Mouse (Mus musculus): Measurements from ENCODE around the gene Gm13695. TPM values are rescaled to one million over a fixed set of nuclear protein-coding genes. Genes with fewer than 3 reads are reported as not detected.
"Not testable (repeated sequence)": the region's sequence is repeated elsewhere in the genome, so short reads cannot be mapped to it uniquely, and the experiment has no call there.

Gm13695 gene
- total and polyA plus RNA-seq, 2 experiments from 2014 or later: not detected

DNA sequence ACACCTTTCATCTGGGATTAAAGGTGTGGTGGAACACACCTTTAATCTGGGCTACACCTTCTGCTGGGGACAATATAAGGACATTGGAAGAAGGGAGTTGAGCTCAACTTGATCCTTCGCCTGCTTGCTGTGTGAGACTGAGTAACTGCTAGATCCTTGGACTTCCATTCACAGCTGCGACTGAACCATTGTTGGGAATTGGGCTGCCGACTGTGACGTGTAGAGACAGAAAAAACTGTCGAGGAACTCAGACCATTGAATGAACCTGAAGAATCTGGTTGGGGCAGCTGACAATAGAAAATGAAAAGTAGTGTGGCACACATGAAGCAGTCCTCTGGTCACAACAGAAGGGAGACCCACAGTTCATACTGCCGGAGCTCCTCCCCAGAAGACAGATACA, 11.5 kb downstream of the Gm13695 start, which contains the start of gene Gm13694:
Gm13694 (plus strand) TSS at position 301 of the 400 bp plus-strand sequence.
- H3K4me2 ChIP-seq (ENCODE audit: low read depth, low read length); H3K36me3 ChIP-seq (replicated peaks; ENCODE audit: control insufficient read depth, insufficient read depth, low read length); ATAC-seq (ENCODE audit: insufficient read depth, low read depth); DNase-seq (ENCODE audit: low spot score); H3K27ac ChIP-seq (ENCODE audit: low read depth); H3K9ac ChIP-seq (replicated peaks; ENCODE audit: low read depth, low read length); H3K4me3 ChIP-seq (ENCODE audit: low read depth, low read length); H3K9me3 ChIP-seq (replicated peaks; ENCODE audit: control insufficient read depth, low read length); H3K4me1 ChIP-seq (ENCODE audit: control insufficient read depth, insufficient read depth); H3K27me3 ChIP-seq (ENCODE audit: control insufficient read depth, insufficient read depth, low read length): not testable (repeated sequence)
- WGBS: no CpG with 5 or more reads among the region's 6 CpGs

DNA sequence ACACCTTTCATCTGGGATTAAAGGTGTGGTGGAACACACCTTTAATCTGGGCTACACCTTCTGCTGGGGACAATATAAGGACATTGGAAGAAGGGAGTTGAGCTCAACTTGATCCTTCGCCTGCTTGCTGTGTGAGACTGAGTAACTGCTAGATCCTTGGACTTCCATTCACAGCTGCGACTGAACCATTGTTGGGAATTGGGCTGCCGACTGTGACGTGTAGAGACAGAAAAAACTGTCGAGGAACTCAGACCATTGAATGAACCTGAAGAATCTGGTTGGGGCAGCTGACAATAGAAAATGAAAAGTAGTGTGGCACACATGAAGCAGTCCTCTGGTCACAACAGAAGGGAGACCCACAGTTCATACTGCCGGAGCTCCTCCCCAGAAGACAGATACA, 17.3 kb downstream of the Gm13695 start, which contains the start of gene Gm13697:
Gm13697 (plus strand) TSS at position 301 of the 400 bp plus-strand sequence.
- not testable (repeated sequence) for DNase-seq (ENCODE audit: low spot score); H3K4me1 ChIP-seq (ENCODE audit: control insufficient read depth, insufficient read depth); H3K27ac ChIP-seq (ENCODE audit: low read depth); ATAC-seq (ENCODE audit: insufficient read depth, low read depth); H3K27me3 ChIP-seq (ENCODE audit: control insufficient read depth, insufficient read depth, low read length); H3K9me3 ChIP-seq (replicated peaks; ENCODE audit: control insufficient read depth, low read length); H3K4me2 ChIP-seq (ENCODE audit: low read depth, low read length); H3K4me3 ChIP-seq (ENCODE audit: low read depth, low read length); H3K36me3 ChIP-seq (replicated peaks; ENCODE audit: control insufficient read depth, insufficient read depth, low read length); H3K9ac ChIP-seq (replicated peaks; ENCODE audit: low read depth, low read length)
- WGBS: no CpG with 5 or more reads among the region's 6 CpGs

DNA sequence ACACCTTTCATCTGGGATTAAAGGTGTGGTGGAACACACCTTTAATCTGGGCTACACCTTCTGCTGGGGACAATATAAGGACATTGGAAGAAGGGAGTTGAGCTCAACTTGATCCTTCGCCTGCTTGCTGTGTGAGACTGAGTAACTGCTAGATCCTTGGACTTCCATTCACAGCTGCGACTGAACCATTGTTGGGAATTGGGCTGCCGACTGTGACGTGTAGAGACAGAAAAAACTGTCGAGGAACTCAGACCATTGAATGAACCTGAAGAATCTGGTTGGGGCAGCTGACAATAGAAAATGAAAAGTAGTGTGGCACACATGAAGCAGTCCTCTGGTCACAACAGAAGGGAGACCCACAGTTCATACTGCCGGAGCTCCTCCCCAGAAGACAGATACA, 23.1 kb downstream of the Gm13695 start, which contains the start of gene Gm13691:
Gm13691 (plus strand) TSS at position 301 of the 400 bp plus-strand sequence.
- H3K27me3 ChIP-seq (ENCODE audit: control insufficient read depth, insufficient read depth, low read length); H3K4me2 ChIP-seq (ENCODE audit: low read depth, low read length); H3K9ac ChIP-seq (replicated peaks; ENCODE audit: low read depth, low read length); H3K36me3 ChIP-seq (replicated peaks; ENCODE audit: control insufficient read depth, insufficient read depth, low read length); H3K4me3 ChIP-seq (ENCODE audit: low read depth, low read length); DNase-seq (ENCODE audit: low spot score); H3K4me1 ChIP-seq (ENCODE audit: control insufficient read depth, insufficient read depth); ATAC-seq (ENCODE audit: insufficient read depth, low read depth); H3K27ac ChIP-seq (ENCODE audit: low read depth); H3K9me3 ChIP-seq (replicated peaks; ENCODE audit: control insufficient read depth, low read length): not testable (repeated sequence)
- WGBS: no CpG with 5 or more reads among the region's 6 CpGs

DNA sequence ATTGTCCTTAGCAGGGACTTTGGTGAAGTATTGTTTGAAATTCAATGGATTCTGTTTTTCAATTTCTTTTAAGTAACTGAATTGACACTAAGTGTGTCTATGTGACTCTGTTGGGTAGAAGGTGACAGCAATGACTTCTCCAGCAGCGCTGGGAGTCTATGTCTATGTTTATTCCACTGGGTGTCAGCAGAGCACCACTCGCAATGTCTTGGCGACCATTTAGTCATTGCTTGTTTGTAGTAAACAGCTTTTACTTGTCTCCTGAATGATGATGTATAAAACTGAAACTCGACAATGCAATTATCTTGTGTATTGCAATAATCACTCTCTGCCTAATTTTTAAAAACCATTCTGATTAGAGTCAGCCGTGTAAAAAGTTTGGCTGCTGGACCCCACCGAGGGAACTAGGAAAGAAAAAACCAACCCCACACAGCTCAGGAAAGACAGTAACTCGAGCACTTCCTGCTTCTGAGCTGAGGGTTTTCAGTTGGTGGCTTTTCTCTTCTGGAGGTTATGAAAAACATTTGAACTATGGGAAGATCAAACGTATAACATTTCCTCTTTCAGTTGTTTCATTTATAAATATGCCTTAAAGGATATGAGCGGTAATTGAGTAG, 26.6 kb downstream of the Gm13695 start:
- ATAC-seq (ENCODE audit: insufficient read depth, low read depth); H3K4me1 ChIP-seq (ENCODE audit: control insufficient read depth, insufficient read depth); H3K9ac ChIP-seq (replicated peaks; ENCODE audit: low read depth, low read length); DNase-seq (ENCODE audit: low spot score); H3K27me3 ChIP-seq (ENCODE audit: control insufficient read depth, insufficient read depth, low read length); H3K36me3 ChIP-seq (replicated peaks; ENCODE audit: control insufficient read depth, insufficient read depth, low read length); H3K9me3 ChIP-seq (replicated peaks; ENCODE audit: control insufficient read depth, low read length): not testable (repeated sequence)
- H3K27ac ChIP-seq (ENCODE audit: low read depth): peak overlapping the region; percentile 51; the same call in 1 of the 2 replicates
- peak overlapping the region; percentile 31 for H3K4me2 ChIP-seq (ENCODE audit: low read depth, low read length)
- peak overlapping the region; percentile 22; the same call in 1 of the 2 replicates for H3K4me3 ChIP-seq (ENCODE audit: low read depth, low read length)
- WGBS: 39% methylated on average over 7 of the region's 9 CpGs

DNA sequence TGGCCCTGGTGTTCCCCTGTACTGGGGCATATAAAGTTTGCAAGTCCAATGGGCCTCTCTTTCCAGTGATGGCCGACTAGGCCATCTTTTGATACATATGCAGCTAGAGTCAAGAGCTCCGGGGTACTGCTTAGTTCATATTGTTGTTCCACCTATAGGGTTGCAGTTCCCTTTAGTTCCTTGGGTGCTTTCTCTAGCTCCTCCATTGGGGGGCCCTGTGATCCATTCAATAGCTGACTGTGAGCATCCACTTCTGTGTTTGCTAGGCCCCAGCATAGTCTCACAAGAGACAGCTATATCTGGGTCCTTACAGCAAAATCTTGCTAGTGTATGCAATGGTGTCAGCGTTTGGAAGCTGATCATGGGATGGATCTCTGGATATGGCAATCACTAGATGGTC, 27.4 kb downstream of the Gm13695 start:
- not testable (repeated sequence) for H3K9me3 ChIP-seq (replicated peaks; ENCODE audit: control insufficient read depth, low read length); H3K36me3 ChIP-seq (replicated peaks; ENCODE audit: control insufficient read depth, insufficient read depth, low read length); H3K27ac ChIP-seq (ENCODE audit: low read depth); DNase-seq (ENCODE audit: low spot score); ATAC-seq (ENCODE audit: insufficient read depth, low read depth); H3K4me2 ChIP-seq (ENCODE audit: low read depth, low read length); H3K4me1 ChIP-seq (ENCODE audit: control insufficient read depth, insufficient read depth); H3K4me3 ChIP-seq (ENCODE audit: low read depth, low read length); H3K9ac ChIP-seq (replicated peaks; ENCODE audit: low read depth, low read length); H3K27me3 ChIP-seq (ENCODE audit: control insufficient read depth, insufficient read depth, low read length)
- no CpG with 5 or more reads among the region's 3 CpGs for WGBS

DNA sequence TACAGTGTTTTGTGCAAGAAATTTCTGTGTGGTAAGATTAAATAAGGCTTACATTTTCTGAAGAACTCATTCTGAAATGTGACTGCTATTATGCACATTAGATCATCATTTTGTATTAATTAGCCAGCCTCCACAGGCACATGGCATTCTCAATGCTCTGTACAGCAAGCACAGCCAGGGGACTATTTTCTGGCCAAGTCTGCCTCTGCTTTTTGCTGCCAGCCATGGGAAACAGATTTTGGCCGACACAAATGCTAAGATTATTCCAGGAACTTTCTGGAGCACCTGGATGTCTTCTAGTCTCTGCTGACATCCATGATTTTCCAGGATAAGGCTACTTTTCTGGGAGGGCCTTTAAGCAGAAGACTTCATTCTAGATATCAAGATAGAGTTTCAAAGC, 41.8 kb downstream of the Gm13695 start:
- ATAC-seq (ENCODE audit: insufficient read depth, low read depth): no peak
- H3K4me2 ChIP-seq (ENCODE audit: low read depth, low read length): no peak overlapping the region
- no peak for DNase-seq (ENCODE audit: low spot score)
- WGBS: 52% methylated on average over 1 of the region's 1 CpGs
- no peak overlapping the region for H3K4me3 ChIP-seq (ENCODE audit: low read depth, low read length)
- no peak overlapping the region for H3K9ac ChIP-seq (replicated peaks; ENCODE audit: low read depth, low read length)
- H3K27ac ChIP-seq (ENCODE audit: low read depth): no peak overlapping the region
- no peaks in the 10 kb centered on the region for H3K27me3 ChIP-seq (ENCODE audit: control insufficient read depth, insufficient read depth, low read length)
- no peaks in the 10 kb centered on the region for H3K9me3 ChIP-seq (replicated peaks; ENCODE audit: control insufficient read depth, low read length)
- H3K36me3 ChIP-seq (replicated peaks; ENCODE audit: control insufficient read depth, insufficient read depth, low read length): no peaks in the 10 kb centered on the region
- TF ChIP-seq CTCF (IDR thresholded peaks at IDR 0.05; ENCODE audit: low read depth): no peak
- no peak for TF ChIP-seq EP300 (IDR thresholded peaks at IDR 0.05; ENCODE audit: low read depth)
- no peaks in the 10 kb centered on the region for H3K4me1 ChIP-seq (ENCODE audit: control insufficient read depth, insufficient read depth)
